Mouse (Mus musculus) cortical plate, adult 2 months (tissue): ENCODE measurements around the gene Clcc1. TPM values are rescaled to one million over a fixed set of nuclear protein-coding genes. Genes with fewer than 3 reads are reported as not detected.
"Not testable (repeated sequence)": the region's sequence is repeated elsewhere in the genome, so short reads cannot be mapped to it uniquely, and the experiment has no call there.

Source experiments
- H3K27ac ChIP-seq: fragments of 200-500 bp; 2 replicates; pipeline ENCODE4 v1.5.1; 2012; ENCODE audit warnings: low read length, control low read depth, inconsistent platforms; ENCODE audit not compliant: insufficient read depth
- H3K4me1 ChIP-seq: fragments of 200-500 bp; 2 replicates; pipeline ENCODE4 v1.6.1; 2011; ENCODE audit warnings: low read length; ENCODE audit not compliant: control insufficient read depth, insufficient read depth
- H3K4me3 ChIP-seq: fragments of 200-500 bp; 2 replicates; pipeline ENCODE4 v1.5.1; 2011; ENCODE audit warnings: mild to moderate bottlenecking, low read length, control low read depth; ENCODE audit not compliant: insufficient read depth
- CTCF ChIP-seq: fragments of 200-500 bp; IDR thresholded peaks from 2 replicates; pipeline ENCODE4 v1.5.1; 2011; ENCODE audit warnings: mild to moderate bottlenecking, control low read depth, low read length; ENCODE audit not compliant: insufficient read depth; ENCODE audit errors: extremely low read depth
- POLR2A ChIP-seq: fragments of 200-500 bp; IDR thresholded peaks from 2 replicates; pipeline ENCODE4 v1.6.1; 2011; ENCODE audit warnings: mild to moderate bottlenecking, low read length, control low read depth; ENCODE audit not compliant: insufficient read depth; ENCODE audit errors: extremely low read depth
- polyA plus RNA-seq: library from polyadenylated mRNA; depleted of rRNA; stranded (reverse); fragments of >200 nt; gene quantifications from 2 replicates; pipeline ENCODE4 v1.2.3, GENCODE M21; 2012; rRNA removed

The Clcc1 gene
- 43.8 and 44.6 TPM in 2 replicates for polyA plus RNA-seq

DNA sequence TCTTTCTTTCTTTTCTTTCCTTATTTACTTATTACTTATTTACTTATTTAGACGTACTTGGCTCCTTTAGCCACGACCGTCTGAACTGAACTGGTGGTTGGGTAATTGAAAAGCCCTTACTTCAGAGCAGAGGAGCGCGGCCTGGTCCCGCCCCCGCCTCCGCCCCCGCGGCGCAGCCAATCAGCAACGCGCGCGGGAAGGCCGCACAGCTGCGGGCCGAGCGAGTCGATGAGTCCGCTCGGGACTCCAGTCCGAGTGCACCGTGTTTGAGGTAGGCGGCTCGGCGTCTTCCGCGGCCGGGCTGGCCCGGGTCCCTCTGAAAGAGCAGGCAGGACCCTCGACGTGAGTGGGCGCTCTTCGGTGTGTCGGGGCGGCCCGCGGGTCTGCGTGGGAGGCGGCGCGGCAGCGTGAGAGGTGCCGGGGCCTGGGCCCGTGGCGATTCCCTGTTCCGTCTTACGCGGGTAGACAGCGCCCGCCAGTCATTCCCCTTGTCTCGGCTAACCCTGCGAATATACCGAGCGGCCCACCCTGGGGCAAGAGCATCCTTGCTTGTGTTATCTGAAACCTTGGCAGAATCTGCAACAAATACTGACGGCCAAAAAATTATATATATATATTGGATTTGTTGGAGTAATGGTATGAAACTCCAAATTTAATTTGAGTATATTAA lies at the start of gene Clcc1:
TSS of gene Clcc1 (plus strand) at position 204 of the 670 bp plus-strand sequence.
- Histone ChIP-seq H3K4me3 (peak within 1 kb of the TSS; percentile 74), H3K27ac (peak within 1 kb of the TSS; percentile 77), H3K4me1 (no peaks in the 10 kb centered on the region; the same call in 1 of the 2 replicates)
- TF ChIP-seq POLR2A (peak; percentile 88), CTCF (no peak)

DNA sequence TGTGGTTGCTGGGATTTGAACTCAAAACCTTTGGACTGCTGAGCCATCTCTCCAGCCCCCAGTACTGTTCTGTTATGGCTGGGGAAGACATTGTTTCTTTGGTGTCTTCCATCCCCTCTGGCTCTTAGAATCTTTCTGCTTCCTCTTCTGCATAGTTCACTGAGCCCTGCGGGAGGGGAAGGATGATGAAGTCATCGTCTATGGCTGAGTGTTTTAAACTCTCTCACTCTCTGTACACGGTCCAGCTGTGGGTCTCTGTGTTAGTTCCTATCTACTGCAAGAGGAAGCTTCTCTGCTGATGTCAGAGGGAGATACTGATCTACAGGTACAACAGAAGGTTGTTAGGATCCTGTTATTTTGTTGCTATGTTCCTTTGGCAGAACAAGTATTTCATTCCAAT lies 44.8 kb upstream of the Clcc1 start:
- Histone ChIP-seq H3K4me1 (no peaks in the 10 kb centered on the region; the same call in 1 of the 2 replicates), H3K4me3 (no peak overlapping the region), H3K27ac (no peak overlapping the region)
- TF ChIP-seq CTCF (no peak), POLR2A (no peak)

DNA sequence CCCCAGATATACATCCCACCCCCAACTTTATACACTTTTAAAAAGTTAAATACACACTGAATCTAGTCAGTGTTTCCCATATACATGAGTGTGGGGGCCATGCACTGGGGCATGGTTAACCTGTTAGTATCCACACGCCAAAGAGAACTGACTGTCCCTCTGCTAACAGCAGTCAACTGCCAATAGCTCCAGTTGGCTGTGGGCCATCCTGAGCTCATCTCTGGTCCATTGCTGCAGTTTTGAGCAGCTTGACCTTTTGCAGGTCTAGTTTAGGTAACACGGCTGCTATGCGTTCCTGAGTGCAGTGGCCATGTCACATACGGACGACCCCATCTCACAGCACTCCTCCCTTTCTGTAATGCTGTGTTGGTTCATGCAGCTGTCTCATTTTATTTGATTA lies 19.0 kb upstream of the Clcc1 start:
- Histone ChIP-seq H3K4me1 (no peaks in the 10 kb centered on the region), H3K4me3 (no peak overlapping the region), H3K27ac (no peak overlapping the region)
- TF ChIP-seq POLR2A = no peak
- no peak for TF ChIP-seq CTCF

DNA sequence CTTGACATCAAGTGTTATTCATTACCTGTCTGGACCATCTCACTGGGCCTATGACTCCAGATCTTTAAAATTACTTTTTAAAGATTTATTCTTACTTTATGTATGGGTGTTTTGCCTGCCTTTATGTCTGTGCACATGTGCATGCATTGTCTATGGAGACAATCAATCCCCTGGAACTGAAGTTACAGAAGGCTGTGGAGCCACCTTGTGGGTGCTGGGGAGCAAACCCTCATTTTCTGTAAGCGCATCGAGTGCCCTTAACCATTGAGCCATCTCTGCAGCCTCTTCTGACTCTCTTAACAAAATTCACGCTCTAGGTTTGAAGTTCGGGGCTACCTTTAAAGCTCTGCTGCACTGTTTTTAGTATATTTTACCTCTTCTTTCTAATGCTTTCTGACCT lies 14.3 kb upstream of the Clcc1 start:
- Histone ChIP-seq H3K27ac (no peak overlapping the region), H3K4me3 (no peak overlapping the region), H3K4me1 (no peaks in the 10 kb centered on the region)
- no peak for TF ChIP-seq POLR2A
- peak; percentile 24; the same call in 1 of the 2 replicates for TF ChIP-seq CTCF

DNA sequence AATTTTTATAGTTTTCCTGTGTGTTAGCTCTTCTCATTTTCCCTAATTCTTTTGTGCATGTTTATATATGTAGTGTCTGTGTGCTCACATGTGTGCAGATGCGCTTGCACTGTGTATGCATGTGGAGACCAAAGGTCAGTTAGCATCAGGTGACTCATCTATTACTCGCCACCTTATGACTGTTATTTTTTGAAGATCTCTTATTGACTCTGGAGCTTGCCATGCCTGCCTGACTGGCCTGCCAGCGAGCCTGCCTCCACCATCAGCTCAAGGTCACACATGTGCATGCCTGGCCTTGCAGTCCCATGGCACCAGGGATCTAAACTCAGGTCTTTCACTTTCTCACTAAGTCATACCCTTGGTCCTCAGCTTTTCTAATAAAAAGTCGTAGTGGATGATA lies 12.7 kb upstream of the Clcc1 start:
- TF ChIP-seq CTCF = no peak
- no peak for TF ChIP-seq POLR2A
- no peaks in the 10 kb centered on the region for H3K4me1 ChIP-seq
- no peak overlapping the region for H3K27ac ChIP-seq
- no peak overlapping the region for H3K4me3 ChIP-seq

DNA sequence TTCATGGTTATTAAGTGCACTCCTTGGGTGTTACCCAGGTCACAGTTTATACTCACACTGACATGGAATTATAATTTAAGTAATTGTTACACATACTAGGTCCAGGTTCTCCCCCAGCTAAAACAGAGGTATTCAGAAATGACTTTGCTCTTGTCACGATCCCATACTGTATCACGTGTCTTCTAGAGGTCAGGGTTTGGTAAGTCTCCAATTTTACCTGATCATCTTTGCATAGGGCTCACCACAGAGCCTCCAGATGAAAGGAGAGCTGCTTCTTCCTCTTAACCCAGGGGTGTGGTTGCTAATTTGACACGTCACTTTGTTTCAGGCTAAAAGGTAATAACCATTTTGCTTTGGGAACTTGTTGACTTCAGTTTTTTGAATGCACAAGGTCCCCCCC lies 8.9 kb upstream of the Clcc1 start:
- TF ChIP-seq POLR2A = no peak
- TF ChIP-seq CTCF = no peak
- Histone ChIP-seq H3K4me1 (no peaks in the 10 kb centered on the region), H3K27ac (no peak overlapping the region), H3K4me3 (no peak overlapping the region)

DNA sequence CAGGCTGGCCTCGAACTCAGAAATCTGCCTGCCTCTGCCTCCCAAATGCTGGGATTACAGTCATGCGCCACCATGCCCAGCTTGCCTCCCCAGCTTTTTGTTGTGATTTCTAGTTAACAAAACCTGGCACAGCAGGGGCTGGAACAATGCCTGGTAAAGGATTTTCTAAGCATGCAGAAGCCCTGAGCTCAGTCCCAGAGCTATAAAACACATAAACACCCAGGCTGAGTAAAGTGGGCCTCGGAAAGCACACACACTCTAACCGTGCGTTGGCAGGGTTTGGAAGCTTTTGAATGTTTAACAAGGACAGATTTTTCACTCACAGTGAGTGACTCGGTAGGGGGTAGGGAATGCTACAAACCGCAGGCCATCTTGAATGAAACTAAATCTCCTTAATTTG lies 7.7 kb upstream of the Clcc1 start:
- TF ChIP-seq POLR2A (no peak), CTCF (no peak)
- H3K27ac ChIP-seq = no peak overlapping the region
- H3K4me3 ChIP-seq = no peak overlapping the region
- no peaks in the 10 kb centered on the region for H3K4me1 ChIP-seq

DNA sequence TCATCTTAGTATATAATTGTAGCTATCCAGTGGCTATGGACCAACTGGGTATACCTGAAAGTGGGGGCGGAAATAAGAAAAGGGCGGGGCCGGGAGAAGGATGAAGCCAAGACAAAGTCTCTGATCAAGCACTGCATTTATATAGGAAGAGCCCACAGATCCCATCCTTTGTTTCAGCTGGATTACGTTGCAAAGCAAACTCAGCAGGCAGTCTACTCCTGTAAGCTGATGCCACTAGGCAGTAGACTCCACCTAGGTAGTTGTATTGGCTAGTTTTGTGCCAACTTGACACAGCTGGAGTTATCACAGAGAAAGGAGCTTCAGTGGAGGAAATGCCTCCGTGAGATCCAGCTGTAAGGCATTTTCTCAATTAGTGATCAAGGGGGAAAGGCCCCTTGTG lies 6.0 kb upstream of the Clcc1 start:
- H3K27ac ChIP-seq, H3K4me3 ChIP-seq, H3K4me1 ChIP-seq: not testable (repeated sequence)

DNA sequence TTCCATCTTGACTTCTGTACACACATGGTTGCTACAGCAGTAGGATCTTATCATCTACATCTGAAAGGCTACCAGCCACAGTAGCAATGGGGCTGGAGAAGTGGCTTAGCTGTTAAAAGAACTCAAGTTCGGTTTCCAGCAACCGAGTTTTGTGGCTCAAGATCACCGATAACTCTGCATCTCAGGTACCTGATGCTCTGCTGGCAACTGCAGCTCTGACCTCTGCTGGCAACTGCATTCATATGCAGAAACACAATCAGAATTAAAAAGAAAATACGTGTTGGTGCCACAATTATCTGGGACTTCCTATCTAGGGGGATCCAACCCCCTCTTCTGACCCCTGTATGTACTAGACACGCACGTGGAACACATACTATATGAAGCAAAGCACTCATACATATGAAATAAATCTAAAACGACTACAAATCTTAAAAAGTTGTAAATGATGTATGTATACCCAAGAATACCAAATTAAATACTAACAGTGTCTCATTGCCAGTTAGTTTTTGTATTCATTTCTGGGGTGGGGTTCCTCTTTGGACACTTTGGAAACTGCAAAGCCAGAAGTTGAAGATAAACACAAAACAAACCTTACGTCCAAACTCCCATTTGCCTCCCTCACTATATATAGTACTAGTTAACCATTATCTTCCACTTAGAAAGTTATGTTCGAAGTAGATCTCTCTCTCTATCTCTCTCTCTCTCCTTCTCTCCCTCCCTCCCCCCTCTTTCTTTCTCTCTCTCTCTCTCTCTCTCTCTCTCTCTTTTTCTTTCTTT lies 659 bp upstream of the Clcc1 start:
- H3K4me1 ChIP-seq = no peaks in the 10 kb centered on the region; the same call in 1 of the 2 replicates
- H3K4me3 ChIP-seq = peak overlapping the region; percentile 74; the same call in 1 of the 2 replicates
- H3K27ac ChIP-seq = no peak overlapping the region
- TF ChIP-seq POLR2A (no peak), CTCF (no peak)

DNA sequence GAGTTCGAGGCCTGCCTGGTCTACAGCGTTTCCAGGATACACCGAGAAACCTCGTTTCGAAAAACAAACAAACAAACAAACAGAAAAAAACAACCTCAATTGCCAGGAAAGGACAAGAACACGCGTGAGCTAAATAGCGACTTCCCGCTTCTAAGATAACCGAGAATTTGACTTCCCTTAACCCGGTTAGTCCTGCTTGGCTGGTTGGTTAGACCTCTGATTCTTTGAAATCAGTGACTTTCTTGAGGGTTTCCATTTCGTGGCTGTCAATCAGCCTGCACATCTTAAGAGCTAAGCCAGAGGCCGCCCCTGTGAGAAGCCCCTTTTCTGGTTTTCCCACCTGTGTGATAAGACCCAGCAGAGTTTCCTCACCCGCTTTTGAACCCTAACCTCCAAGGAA lies 853 bp downstream of the Clcc1 start:
- peak overlapping the region; percentile 74 for H3K4me3 ChIP-seq
- no peaks in the 10 kb centered on the region; the same call in 1 of the 2 replicates for H3K4me1 ChIP-seq
- no peak overlapping the region for H3K27ac ChIP-seq
- TF ChIP-seq CTCF = no peak
- no peak for TF ChIP-seq POLR2A
